Mouse (Mus musculus): ENCODE measurements around the gene Rsph1.

DNA sequence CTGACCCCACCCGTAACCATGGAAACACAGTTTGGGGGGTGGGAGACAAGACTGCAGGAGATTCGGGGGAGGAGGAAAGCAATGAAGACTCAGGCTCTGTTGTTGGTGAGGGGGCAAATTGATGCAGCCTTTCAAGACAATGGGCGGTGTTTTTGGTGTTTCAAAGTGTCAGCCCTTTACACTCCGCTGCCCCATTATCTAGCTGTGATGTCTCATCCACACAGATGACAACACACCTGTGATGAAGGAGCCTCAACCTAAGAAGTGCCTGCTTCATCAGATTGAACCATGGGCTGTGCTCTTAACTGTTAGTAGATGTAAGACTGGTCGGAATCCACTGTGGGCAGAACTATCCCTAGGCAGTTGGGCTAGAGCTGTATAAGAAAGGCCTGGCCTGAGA is 13.4 kb downstream of the Rsph1 start:
- TF ChIP-seq POLR2A (IDR thresholded peaks at IDR 0.05; ENCODE audit: extremely low read depth, insufficient read depth, low read length), result no peak
- no peak for TF ChIP-seq CTCF (IDR thresholded peaks at IDR 0.05; ENCODE audit: extremely low read depth, insufficient read depth, low read length)

All from cortical plate, adult 2 months (tissue).